Mouse (Mus musculus) CH12.LX (cell line): Measurements from ENCODE around the gene Iqch. TPM values are rescaled to one million over a fixed set of nuclear protein-coding genes. Genes with fewer than 3 reads are reported as not detected.

ENCODE experiments used
- DNase-seq: peaks from one replicate; pipeline ENCODE4 v3.0.0-alpha.2; 2013; ENCODE audit errors: extremely low read depth
- H3K27ac ChIP-seq: 2 replicates; pipeline ENCODE4 v1.5.1; 2012; ENCODE audit warnings: low read depth, mild to moderate bottlenecking, control low read depth, moderate library complexity; ENCODE audit not compliant: insufficient read depth
- H3K27me3 ChIP-seq: replicated peaks from 2 replicates; pipeline ENCODE3; 2012; ENCODE audit warnings: inconsistent platforms
- H3K36me3 ChIP-seq, 2 experiments: replicated peaks in 1 of 2; 2 replicates each; pipeline versions ENCODE3 to v1.6.1; 2012; ENCODE audit warnings: inconsistent platforms in 1 of 2, low read length in 1 of 2, mild to moderate bottlenecking in 1 of 2, mixed read lengths in 1 of 2, moderate library complexity in 1 of 2; ENCODE audit not compliant: control insufficient read depth in 1 of 2, insufficient read depth in 1 of 2
- H3K4me1 ChIP-seq, 2 experiments: 2 replicates each; pipeline ENCODE4 v1.6.1; 2012; ENCODE audit warnings: inconsistent platforms in 1 of 2, moderate library complexity in 1 of 2; ENCODE audit not compliant: insufficient read depth in 2 of 2, control insufficient read depth in 1 of 2
- H3K4me2 ChIP-seq: 2 replicates; pipeline ENCODE4 v1.6.1; 2012; ENCODE audit warnings: low read depth, mild to moderate bottlenecking, control low read depth; ENCODE audit not compliant: poor library complexity, insufficient read depth, severe bottlenecking
- H3K4me3 ChIP-seq, 3 experiments: fragments of 150-350 bp in 1 of 3; sonication (generic) in 1 of 3; replicated peaks in 1 of 3; 2 replicates each; pipeline versions ENCODE3 to v1.5.1; 2011 to 2012; ENCODE audit warnings: low read depth in 2 of 3, low read length in 2 of 3, mild to moderate bottlenecking in 2 of 3, moderate library complexity in 2 of 3, control low read depth in 1 of 3, improper control_type of control experiment in 1 of 3, inconsistent platforms in 1 of 3, mixed read lengths in 1 of 3; ENCODE audit not compliant: poor library complexity in 1 of 3
- H3K79me2 ChIP-seq: replicated peaks from 2 replicates; pipeline ENCODE4 v1.6.1; 2012; ENCODE audit warnings: mild to moderate bottlenecking, moderate library complexity; ENCODE audit not compliant: control insufficient read depth, poor library complexity, insufficient read depth, severe bottlenecking; ENCODE audit errors: extremely low read depth
- H3K9ac ChIP-seq: 2 replicates; pipeline ENCODE4 v1.6.1; 2012; ENCODE audit warnings: low read depth, mild to moderate bottlenecking, control low read depth, moderate library complexity; ENCODE audit not compliant: insufficient read depth
- H3K9me3 ChIP-seq: replicated peaks from 2 replicates; pipeline ENCODE3; 2012; ENCODE audit warnings: low read length, inconsistent platforms, mixed read lengths
- BHLHE40 ChIP-seq: IDR thresholded peaks from 2 replicates; pipeline ENCODE4 v1.6.1; 2011; ENCODE audit warnings: mild to moderate bottlenecking, low read depth, low read length, improper control_type of control experiment
- CHD2 ChIP-seq: IDR thresholded peaks from 2 replicates; pipeline ENCODE4 v1.6.1; 2011; ENCODE audit warnings: low read length, improper control_type of control experiment
- CTCF ChIP-seq, 2 experiments: IDR thresholded peaks in 1 of 2; conservative IDR thresholded peaks in 1 of 2; 2 replicates each; pipeline ENCODE4 v1.5.1; 2011 to 2012; ENCODE audit warnings: low read depth in 2 of 2, low read length in 2 of 2, improper control_type of control experiment in 1 of 2, inconsistent platforms in 1 of 2, mild to moderate bottlenecking in 1 of 2, moderate library complexity in 1 of 2
- ELF1 ChIP-seq: IDR thresholded peaks from 2 replicates; pipeline ENCODE4 v1.6.1; 2014; ENCODE audit warnings: low read depth, mild to moderate bottlenecking, inconsistent platforms, low read length, improper control_type of control experiment
- EP300 ChIP-seq: IDR thresholded peaks from 2 replicates; pipeline ENCODE4 v1.6.1; 2011; ENCODE audit warnings: low read length, improper control_type of control experiment
- ETS1 ChIP-seq: conservative IDR thresholded peaks from 2 replicates; pipeline ENCODE4 v1.6.1; 2012; ENCODE audit warnings: low read depth, mild to moderate bottlenecking, inconsistent platforms, low read length, improper control_type of control experiment, moderate library complexity
- GABPA ChIP-seq: IDR thresholded peaks from 2 replicates; pipeline ENCODE4 v1.6.1; 2012; ENCODE audit warnings: low read depth, low read length, improper control_type of control experiment, inconsistent platforms; ENCODE audit not compliant: insufficient replicate concordance
- JUN ChIP-seq: IDR thresholded peaks from 2 replicates; pipeline ENCODE4 v1.6.1; 2011; ENCODE audit warnings: low read depth, mild to moderate bottlenecking, low read length, improper control_type of control experiment, moderate library complexity; ENCODE audit not compliant: insufficient read depth
- JUND ChIP-seq: conservative IDR thresholded peaks from 2 replicates; pipeline ENCODE4 v1.6.1; 2011; ENCODE audit warnings: low read depth, low read length, improper control_type of control experiment
- KAT2A ChIP-seq: IDR thresholded peaks from 2 replicates; pipeline ENCODE4 v1.6.1; 2012; ENCODE audit warnings: low read length, improper control_type of control experiment, inconsistent platforms; ENCODE audit not compliant: insufficient replicate concordance
- MAX ChIP-seq: IDR thresholded peaks from 2 replicates; pipeline ENCODE4 v1.6.1; 2011; ENCODE audit warnings: low read length, improper control_type of control experiment
- MAZ ChIP-seq: IDR thresholded peaks from 2 replicates; pipeline ENCODE4 v1.6.1; 2012; ENCODE audit warnings: low read depth, mild to moderate bottlenecking, inconsistent platforms, low read length, improper control_type of control experiment, moderate library complexity
- MEF2A ChIP-seq: IDR thresholded peaks from 2 replicates; pipeline ENCODE4 v1.6.1; 2014; ENCODE audit warnings: low read depth, mild to moderate bottlenecking, inconsistent platforms, low read length, improper control_type of control experiment, borderline replicate concordance
- MYC ChIP-seq: IDR thresholded peaks from 2 replicates; pipeline ENCODE4 v1.6.1; 2011; ENCODE audit warnings: low read depth, mild to moderate bottlenecking, improper control_type of control experiment, low read length
- NELFE ChIP-seq: IDR thresholded peaks from 2 replicates; pipeline ENCODE4 v1.6.1; 2011; ENCODE audit warnings: low read depth, low read length, improper control_type of control experiment
- PAX5 ChIP-seq: IDR thresholded peaks from 2 replicates; pipeline ENCODE4 v1.6.1; 2012; ENCODE audit warnings: low read length, inconsistent platforms, mixed read lengths
- RAD21 ChIP-seq: IDR thresholded peaks from 2 replicates; pipeline ENCODE4 v1.6.1; 2011; ENCODE audit warnings: low read depth, mild to moderate bottlenecking, low read length, improper control_type of control experiment, moderate library complexity
- TCF12 ChIP-seq: IDR thresholded peaks from 2 replicates; pipeline ENCODE4 v1.6.1; 2014; ENCODE audit warnings: low read depth, mild to moderate bottlenecking, inconsistent platforms, low read length, improper control_type of control experiment
- UBTF ChIP-seq: IDR thresholded peaks from 2 replicates; pipeline ENCODE4 v1.6.1; 2012; ENCODE audit warnings: low read depth, mild to moderate bottlenecking, inconsistent platforms, low read length, improper control_type of control experiment, moderate library complexity
- USF2 ChIP-seq: conservative IDR thresholded peaks from 2 replicates; pipeline ENCODE4 v1.6.1; 2011; ENCODE audit warnings: low read depth, low read length, improper control_type of control experiment
- ZC3H11A ChIP-seq: IDR thresholded peaks from 2 replicates; pipeline ENCODE4 v1.6.1; 2012; ENCODE audit warnings: low read depth, mild to moderate bottlenecking, inconsistent platforms, low read length, improper control_type of control experiment
- ZMIZ1 ChIP-seq: IDR thresholded peaks from 2 replicates; pipeline ENCODE4 v1.6.1; 2012; ENCODE audit warnings: low read depth, mild to moderate bottlenecking, inconsistent platforms, low read length, improper control_type of control experiment
- ZNF384 ChIP-seq: IDR thresholded peaks from 2 replicates; pipeline ENCODE4 v1.6.1; 2012; ENCODE audit warnings: low read depth, low read length, improper control_type of control experiment, inconsistent platforms
- dilution Hi-C: fragments of 300-500 bp; cut with MboI; formaldehyde crosslinking; loops from 2 replicates; pipeline ENCODE4 v1.14.3; 2020; ENCODE audit warnings: low sequenced_read_pairs; ENCODE audit not compliant: extremely low pct_unique_long_range_greater_than_20kb, extremely low pct_ligation_motif_present
- in situ Hi-C: fragments of 300-500 bp; cut with MboI; formaldehyde crosslinking; loops from 3 replicates; pipeline ENCODE4 v1.14.3; 2019; ENCODE audit warnings: low sequenced_read_pairs, low pct_ligation_motif_present, low pct_unique_long_range_greater_than_20kb, mixed read lengths
- polyA plus RNA-seq: library from polyadenylated mRNA; unstranded; fragments of >175 nt; gene quantifications from 2 replicates; pipeline ENCODE4 v1.2.1, GENCODE M21; 2012; ENCODE audit warnings: low read depth; ENCODE audit not compliant: insufficient read length
- total RNA-seq, 2 experiments: library from RNA; depleted of rRNA; stranded (reverse); fragments of 300-350 nt in 1 of 2; fragments of >200 nt in 1 of 2; gene quantifications; 2 replicates each; pipeline ENCODE4 v1.2.3; 2012 to 2014

The Iqch gene
- total and polyA plus RNA-seq, 3 experiments, result 0.04 to 0.21 (median 0.15) TPM

DNA sequence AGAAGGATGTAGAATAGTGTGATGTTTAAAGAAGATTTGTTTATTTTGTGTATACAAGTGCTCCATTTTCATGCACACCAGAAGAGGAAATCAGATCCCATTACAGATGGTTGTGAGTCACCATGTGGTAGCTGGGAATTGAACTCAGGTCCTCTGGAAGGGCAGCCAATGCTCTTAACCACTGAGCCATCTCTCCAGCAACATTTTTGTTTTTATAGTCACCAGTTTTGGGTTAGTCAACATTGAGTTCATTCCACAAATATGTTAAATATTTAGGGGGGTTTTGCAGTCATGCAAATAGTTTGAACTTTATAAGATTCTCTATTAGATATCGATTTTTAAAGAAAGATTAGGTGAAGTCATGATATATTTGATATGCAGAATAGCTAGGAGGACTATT lies 202.1 kb downstream of the Iqch start:
- H3K27me3 ChIP-seq, result no peaks in the 10 kb centered on the region
- TF ChIP-seq USF2 (no peak), TCF12 (no peak), JUND (no peak), RAD21 (no peak), MAZ (no peak), CTCF (conservative IDR thresholded peaks at IDR 0.05 in 1 of 2, IDR thresholded peaks at IDR 0.05 in 1 of 2; ENCODE audit: low read depth in 2 of 2, low read length in 2 of 2) (no peak), JUN (no peak), EP300 (no peak), ZNF384 (no peak), KAT2A (no peak), MYC (no peak), UBTF (no peak), PAX5 (no peak), GABPA (no peak), MAX (no peak), ZC3H11A (no peak)
- TF ChIP-seq, all 38 proteins: peak for 0
- peak overlapping the region in 1 of 3 experiments; percentile 66 for H3K4me3 ChIP-seq
- no peak overlapping the region for H3K4me2 ChIP-seq
- in situ Hi-C loops, result no loop called here
- H3K4me1 ChIP-seq, result peaks cover 2 to 22% of the 10 kb centered on the region in 2 experiments; a peak in 2 of 4 replicates
- H3K9me3 ChIP-seq, result no peaks in the 10 kb centered on the region
- no peak for DNase-seq
- dilution Hi-C loops, result no loop called here
- H3K9ac ChIP-seq, result no peak overlapping the region
- no peak overlapping the region for H3K27ac ChIP-seq
- H3K79me2 ChIP-seq, result no peaks in the 10 kb centered on the region; the same call in none of the 2 replicates
- peaks cover 0 to 3% of the 10 kb centered on the region in 2 experiments for H3K36me3 ChIP-seq

DNA sequence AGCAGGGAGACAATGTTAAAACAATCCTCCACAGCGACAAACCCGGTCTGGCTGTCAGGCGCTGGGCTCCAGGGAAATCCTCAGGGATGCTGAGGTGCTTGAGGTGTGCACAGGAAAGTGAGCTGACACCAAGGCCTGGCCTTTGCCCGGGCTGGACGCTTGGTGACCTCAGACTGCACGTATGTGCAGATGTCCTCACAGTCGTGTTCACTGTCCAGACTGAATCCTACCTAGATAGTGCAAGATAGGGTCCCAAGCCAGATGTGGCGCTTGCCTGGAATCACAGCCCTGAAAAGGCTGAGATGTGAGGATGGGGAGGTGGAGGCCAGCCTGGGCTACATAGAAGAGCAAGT lies 202.9 kb downstream of the Iqch start:
- Histone ChIP-seq H3K27me3 (no peaks in the 10 kb centered on the region), H3K9me3 (no peaks in the 10 kb centered on the region), H3K27ac (peak overlapping the region; percentile 42), H3K36me3 (peaks cover 0 to 3% of the 10 kb centered on the region in 2 experiments), H3K9ac (peak overlapping the region; percentile 53), H3K4me1 (peaks cover 2 to 22% of the 10 kb centered on the region in 2 experiments; a peak in 2 of 4 replicates)
- DNase-seq, result no peak
- dilution Hi-C loops, result no loop called here
- in situ Hi-C loops, result loop anchor here (25.0 kb wide), 1 partner anchor 587 kb away; the partner anchor contains the start of gene Fem1b
- TF ChIP-seq PAX5, result no peak
- no peak; the same call in 1 of the 2 replicates for TF ChIP-seq ELF1
- no peak for TF ChIP-seq ETS1
- TF ChIP-seq MAX, result no peak
- TF ChIP-seq KAT2A, result no peak
- TF ChIP-seq MAZ, result no peak
- TF ChIP-seq TCF12, result no peak
- TF ChIP-seq ZC3H11A, result no peak
- no peak for TF ChIP-seq CHD2
- no peak for TF ChIP-seq NELFE
- TF ChIP-seq MEF2A, result no peak
- no peak; the same call in 1 of the 2 replicates for TF ChIP-seq ZMIZ1
- no peak for TF ChIP-seq BHLHE40
- TF ChIP-seq UBTF, result no peak
- TF ChIP-seq, all 38 proteins: peak for 0
- H3K4me3 ChIP-seq, result peak overlapping the region; percentile 66 to 90 (median 73)
- H3K4me2 ChIP-seq, result peak overlapping the region; percentile 17; the same call in 1 of the 2 replicates
- no peaks in the 10 kb centered on the region; the same call in none of the 2 replicates for H3K79me2 ChIP-seq
